Mouse (Mus musculus): ENCODE results near the gene Prune1.

- TF ChIP-seq POLR2A (IDR thresholded peaks at IDR 0.05; ENCODE audit: control insufficient read depth, extremely low read depth, insufficient read depth, low read length, poor library complexity) (no peak), CTCF (IDR thresholded peaks at IDR 0.05; ENCODE audit: borderline replicate concordance, control insufficient read depth, extremely low read depth, insufficient read depth, low read length, poor library complexity) (no peak)
Observed at GRCm38 (mm10) chr3:95210585-95210984, 71.3 kb downstream of the Prune1 start.
